ENCODE assay signal across 8 mouse cellular contexts in genomic region chr11:33336552-33337121, GRCm38 (mm10).
DNase-seq lines count a peak whose midpoint lies in the region; ATAC-seq and TF ChIP-seq lines count a peak whose summit lies in the region.

No protein-coding gene starts in this region.

- no peaks in the 10 kb centered on the region for H3K4me1 ChIP-seq in intestine, postnatal 0 days (replicated peaks; ENCODE audit: control insufficient read depth, insufficient read depth, low read length)
- no peaks in the 10 kb centered on the region for H3K4me1 ChIP-seq in intestine, embryonic 15.5 days (replicated peaks)

- no peaks in the 10 kb centered on the region for H3K36me3 ChIP-seq in intestine, postnatal 0 days (ENCODE audit: control insufficient read depth, insufficient read depth)
- no peaks in the 10 kb centered on the region for H3K36me3 ChIP-seq in intestine, embryonic 15.5 days

- H3K27me3 ChIP-seq in intestine, postnatal 0 days (replicated peaks; ENCODE audit: control insufficient read depth, insufficient read depth, low read length): no peaks in the 10 kb centered on the region
- no peaks in the 10 kb centered on the region for H3K27me3 ChIP-seq in intestine, embryonic 15.5 days (replicated peaks)
- H3K27me3 ChIP-seq in Patski: no peaks in the 10 kb centered on the region

- in situ Hi-C loops in Patski (cut with MboI; ENCODE audit: low pct_unique_long_range_greater_than_20kb): no loop called here

- H3K4me3 ChIP-seq in intestine, postnatal 0 days (ENCODE audit: low read depth, low read length): no peak overlapping the region
- no peak overlapping the region for H3K4me3 ChIP-seq in intestine, embryonic 15.5 days (replicated peaks)

- ATAC-seq in intestine, postnatal 0 days: no peak
- no peak for ATAC-seq in intestine, embryonic 15.5 days
- ATAC-seq in Patski: peak; percentile 99
- peak; percentile 97 for ATAC-seq in common myeloid progenitor, adult 5-6 weeks (replicated peaks; ENCODE audit: low read depth, poor library complexity, severe bottlenecking)

- H3K4me2 ChIP-seq in intestine, postnatal 0 days (replicated peaks; ENCODE audit: low read depth): no peak overlapping the region
- no peak overlapping the region for H3K4me2 ChIP-seq in intestine, embryonic 15.5 days (replicated peaks)

- intact Hi-C loops in left cerebral cortex, postnatal 4 days (cut with DNase I): no loop called here

- DNase-seq in Patski (ENCODE audit: low read depth, low spot score): peak; percentile 6
- DNase-seq in heart, postnatal 4 days: peak; percentile 54
- peak; percentile 88 for DNase-seq in left cerebral cortex, postnatal 4 days
- peak; percentile 13 for DNase-seq in right cerebral cortex, adult 18-20 months
- DNase-seq in ovary, adult 18-20 months (ENCODE audit: low spot score): no peak

- no peak overlapping the region for H3K9ac ChIP-seq in intestine, postnatal 0 days (ENCODE audit: low read depth, low read length)
- H3K9ac ChIP-seq in intestine, embryonic 15.5 days: no peak overlapping the region

- no peaks in the 10 kb centered on the region for H3K9me3 ChIP-seq in intestine, postnatal 0 days (ENCODE audit: control insufficient read depth)
- H3K9me3 ChIP-seq in intestine, embryonic 15.5 days: no peaks in the 10 kb centered on the region

- POLR2A ChIA-PET in Patski (lab: Charles Lee): no interaction called here

- WGBS in intestine, postnatal 0 days: 56% methylated on average over 7 of the region's 7 CpGs
- WGBS in intestine, embryonic 15.5 days: 52% methylated on average over 7 of the region's 7 CpGs

- CTCF ChIA-PET in Patski (lab: Charles Lee): interaction anchor here (1.3 to 2.5 kb wide), 3 partner anchors 9 to 17 kb away, joined by 6 to 11 read pairs (median 6); no protein-coding TSS in a partner anchor

- TF ChIP-seq CTCF in intestine, postnatal 0 days (IDR thresholded peaks at IDR 0.05; ENCODE audit: low read depth): peak; percentile 64
- peak; percentile 76 for TF ChIP-seq CTCF in Patski (IDR thresholded peaks at IDR 0.05)

- H3K27ac ChIP-seq in intestine, postnatal 0 days (ENCODE audit: low read depth, low read length): no peak overlapping the region
- no peak overlapping the region for H3K27ac ChIP-seq in intestine, embryonic 15.5 days

Comparison
In these comparisons a context has a peak if more than half of its experiments do, and no peak if none do; other contexts are left out.
1. ATAC-seq: peak in Patski (single experiment) and common myeloid progenitor, adult 5-6 weeks (single experiment); none in intestine, postnatal 0 days (single experiment) and intestine, embryonic 15.5 days (single experiment).